Comparison of ENCODE assay signal across 10 mouse cellular contexts in genomic region chr8:79293841-79294240, GRCm38 (mm10). TPM values are rescaled to one million over a fixed set of nuclear protein-coding genes. Genes with fewer than 3 reads are reported as not detected.
DNase-seq lines count a peak whose midpoint lies in the region; ATAC-seq and TF ChIP-seq lines count a peak whose summit lies in the region.
"Had no signal": no experiment of that assay in that cellular context is flagged by ENCODE, and none has a peak within 500 bp of the region (broad histone marks: within the 10 kb centered on the region; RNA-seq: fewer than 3 reads in every experiment).

No protein-coding gene starts in this region.

- peaks cover 9% of the 10 kb centered on the region for H3K79me2 ChIP-seq in myocyte (ENCODE audit: control insufficient read depth, insufficient read depth)

- no peaks in the 10 kb centered on the region for H3K36me3 ChIP-seq in kidney, embryonic 16.5 days (ENCODE audit: insufficient read depth, low read length)
- no peaks in the 10 kb centered on the region for H3K36me3 ChIP-seq in embryonic facial prominence, embryonic 10.5 days (replicated peaks)
- no peaks in the 10 kb centered on the region for H3K36me3 ChIP-seq in intestine, embryonic 14.5 days (ENCODE audit: control insufficient read depth, insufficient read depth, low read length)
- no peaks in the 10 kb centered on the region for H3K36me3 ChIP-seq in myocyte (ENCODE audit: control insufficient read depth, insufficient read depth)

- no peak for TF ChIP-seq POLR2A in myocyte (IDR thresholded peaks at IDR 0.05; ENCODE audit: insufficient read length, low read depth)

- 50% methylated on average over 3 of the region's 3 CpGs for WGBS in kidney, embryonic 16.5 days
- WGBS in embryonic facial prominence, embryonic 10.5 days, result 77% methylated on average over 3 of the region's 3 CpGs
- 55% methylated on average over 3 of the region's 3 CpGs for WGBS in intestine, embryonic 14.5 days

- DNase-seq in kidney, postnatal 4 days, result no peak
- no peak for DNase-seq in embryonic facial prominence, embryonic 10.5 days (ENCODE audit: low spot score)
- no peak for DNase-seq in intestine, embryonic 14.5 days (ENCODE audit: low spot score)
- no peak for DNase-seq in layer of hippocampus, adult 18-20 months (ENCODE audit: low spot score in 2 of 2)
- DNase-seq in c-Kit-positive CD71-positive TER-119-positive erythroid progenitor cells, embryonic 14.5 days (ENCODE audit: low spot score), result no peak

- H3K27ac ChIP-seq in kidney, embryonic 16.5 days (ENCODE audit: low read length), result no peak overlapping the region
- peak overlapping the region; percentile 98 for H3K27ac ChIP-seq in embryonic facial prominence, embryonic 10.5 days (replicated peaks)
- H3K27ac ChIP-seq in intestine, embryonic 14.5 days (ENCODE audit: low read depth), result peak overlapping the region; percentile 27; the same call in 1 of the 2 replicates

- no peak overlapping the region for H3K9ac ChIP-seq in kidney, embryonic 16.5 days (replicated peaks; ENCODE audit: low read length)
- H3K9ac ChIP-seq in intestine, embryonic 14.5 days (ENCODE audit: low read length), result peak overlapping the region; percentile 80

- peak overlapping the region; percentile 17 for H3ac ChIP-seq in myocyte (ENCODE audit: control insufficient read depth, insufficient read length)

- H3K27me3 ChIP-seq in kidney, embryonic 16.5 days (ENCODE audit: insufficient read depth, low read length), result no peaks in the 10 kb centered on the region
- H3K27me3 ChIP-seq in embryonic facial prominence, embryonic 10.5 days (replicated peaks; ENCODE audit: low read depth, poor library complexity, severe bottlenecking), result no peaks in the 10 kb centered on the region
- H3K27me3 ChIP-seq in intestine, embryonic 14.5 days (replicated peaks; ENCODE audit: control insufficient read depth, insufficient read depth, low read length), result no peaks in the 10 kb centered on the region
- no peaks in the 10 kb centered on the region for H3K27me3 ChIP-seq in myocyte (ENCODE audit: control insufficient read depth, insufficient read depth, insufficient read length)

- H3K4me2 ChIP-seq in kidney, embryonic 16.5 days (replicated peaks; ENCODE audit: low read depth, low read length), result peak overlapping the region; percentile 65
- peak overlapping the region; percentile 55 for H3K4me2 ChIP-seq in intestine, embryonic 14.5 days (ENCODE audit: low read length)
- H3K4me2 ChIP-seq in myocyte (ENCODE audit: low read depth), result peak overlapping the region; percentile 85

- H3K9me3 ChIP-seq in kidney, embryonic 16.5 days (ENCODE audit: low read length), result no peaks in the 10 kb centered on the region
- H3K9me3 ChIP-seq in embryonic facial prominence, embryonic 10.5 days, result no peaks in the 10 kb centered on the region
- no peaks in the 10 kb centered on the region for H3K9me3 ChIP-seq in intestine, embryonic 14.5 days (ENCODE audit: control insufficient read depth, low read length)

- peaks cover 18% of the 10 kb centered on the region for H3K4me1 ChIP-seq in kidney, embryonic 16.5 days (ENCODE audit: insufficient read depth, low read length)
- H3K4me1 ChIP-seq in embryonic facial prominence, embryonic 10.5 days, result peaks cover 23% of the 10 kb centered on the region
- H3K4me1 ChIP-seq in intestine, embryonic 14.5 days (replicated peaks; ENCODE audit: control insufficient read depth, insufficient read depth, low read length), result peaks cover 11% of the 10 kb centered on the region; the same call in 1 of the 2 replicates

- no peak for ATAC-seq in kidney, embryonic 16.5 days (ENCODE audit: low FRiP score, low TSS enrichment)
- no peak for ATAC-seq in intestine, embryonic 14.5 days (replicated peaks; ENCODE audit: low FRiP score, low TSS enrichment, low read depth)
- no peak for ATAC-seq in frontal cortex, adult (ENCODE audit: low TSS enrichment)

- H3K4me3 ChIP-seq in kidney, embryonic 16.5 days (ENCODE audit: low read length), result peak overlapping the region; percentile 35
- H3K4me3 ChIP-seq in embryonic facial prominence, embryonic 10.5 days, result peak overlapping the region; percentile 74
- H3K4me3 ChIP-seq in intestine, embryonic 14.5 days (ENCODE audit: low read depth, low read length), result peak overlapping the region; percentile 62
- H3K4me3 ChIP-seq in myocyte, result peak overlapping the region; percentile 52

TF ChIP-seq in myocyte, 11 proteins besides CTCF, POLR2A, EP300 and RAD21:
- TF ChIP-seq MAX (IDR thresholded peaks at IDR 0.05; ENCODE audit: low read depth) (no peak), POLR2AphosphoS2 (IDR thresholded peaks at IDR 0.05; ENCODE audit: insufficient read length, low read depth) (no peak), REST (IDR thresholded peaks at IDR 0.05; ENCODE audit: insufficient read depth, insufficient read length) (no peak)

RNA-seq across cellular contexts. Expression of gene Mmaa, which starts 0.9 kb away (rescaled TPM):
- 14.0 and 15.2 TPM in 2 replicates for polyA plus RNA-seq in kidney, embryonic 16.5 days (2015; fragmentation: Nextera tagmentation; extraction: Ambion mirVana)
- 8.0 and 9.6 TPM in 2 replicates for polyA plus RNA-seq in embryonic facial prominence, embryonic 10.5 days (2016; fragmentation: Nextera tagmentation; extraction: Ambion mirVana)
- polyA plus RNA-seq in intestine, embryonic 14.5 days (2014; fragmentation: Nextera tagmentation; extraction: Ambion mirVana), result 9.5 and 11.3 TPM in 2 replicates
- polyA plus RNA-seq in myocyte (2012; fragmentation: generic; extraction: Trizol), result 5.9 TPM
- total RNA-seq in layer of hippocampus, adult 18-20 months (2021), result 10 to 100 TPM; 24.5 to 25.0 TPM

RNA-seq across cellular contexts. Expression of gene 1700011L22Rik, which starts 45.5 kb away (rescaled TPM):
- polyA plus RNA-seq in kidney, embryonic 16.5 days (2015; fragmentation: Nextera tagmentation; extraction: Ambion mirVana), result not detected in 2 replicates
- polyA plus RNA-seq in embryonic facial prominence, embryonic 10.5 days (2016; fragmentation: Nextera tagmentation; extraction: Ambion mirVana), result not detected in 2 replicates
- polyA plus RNA-seq in intestine, embryonic 14.5 days (2014; fragmentation: Nextera tagmentation; extraction: Ambion mirVana), result not detected in 2 replicates
- polyA plus RNA-seq in myocyte (2012; fragmentation: generic; extraction: Trizol), result not detected
- not detected for total RNA-seq in layer of hippocampus, adult 18-20 months (2021)
- total RNA-seq: hematopoietic stem cell, adult 5-6 weeks had no signal
- polyA plus RNA-seq: small intestine, adult 2 months had no signal
